Mouse (Mus musculus): ENCODE results near the gene Tomm70a. TPM values are rescaled to one million over a fixed set of nuclear protein-coding genes. Genes with fewer than 3 reads are reported as not detected.

Tomm70a gene
- total and polyA plus RNA-seq, 2 experiments from 2014 or later: 59.4 to 92.3 TPM

GRCm38 (mm10) chr16:57122682-57123445 is 1.4 kb downstream of the Tomm70a start:
- H3K36me3 ChIP-seq (ENCODE audit: insufficient read depth, low read length): no peaks in the 10 kb centered on the region
- no peak for TF ChIP-seq CTCF (IDR thresholded peaks at IDR 0.05; ENCODE audit: low read depth)
- 59% methylated on average over 6 of the region's 6 CpGs for WGBS
- peak overlapping the region; percentile 85 for H3K4me3 ChIP-seq (ENCODE audit: low read length)
- H3K27ac ChIP-seq: 0 out of 2 replicates have a peak overlapping the region, but pooled peaks have one; percentile 99
- no peaks in the 10 kb centered on the region for H3K9me3 ChIP-seq (ENCODE audit: low read length)
- peak overlapping the region; percentile 95 for H3K9ac ChIP-seq (replicated peaks; ENCODE audit: low read length)
- DNase-seq (ENCODE audit: low spot score): no peak
- peaks cover 17% of the 10 kb centered on the region for H3K4me1 ChIP-seq (ENCODE audit: insufficient read depth, low read length)
- H3K27me3 ChIP-seq (ENCODE audit: insufficient read depth, low read length): no peaks in the 10 kb centered on the region
- ATAC-seq: no peak
- H3K4me2 ChIP-seq (ENCODE audit: low read depth, low read length): peak overlapping the region; percentile 80

- H3K4me2 ChIP-seq (ENCODE audit: low read depth, low read length): no peak overlapping the region
- no peak overlapping the region for H3K27ac ChIP-seq
- no peak for TF ChIP-seq CTCF (IDR thresholded peaks at IDR 0.05; ENCODE audit: low read depth)
- no peaks in the 10 kb centered on the region for H3K9me3 ChIP-seq (ENCODE audit: low read length)
- 76% methylated on average over 4 of the region's 4 CpGs for WGBS
- DNase-seq (ENCODE audit: low spot score): no peak
- H3K4me1 ChIP-seq (ENCODE audit: insufficient read depth, low read length): peaks cover 17% of the 10 kb centered on the region
- H3K4me3 ChIP-seq (ENCODE audit: low read length): no peak overlapping the region
- no peaks in the 10 kb centered on the region for H3K36me3 ChIP-seq (ENCODE audit: insufficient read depth, low read length)
- no peak overlapping the region for H3K9ac ChIP-seq (replicated peaks; ENCODE audit: low read length)
- no peaks in the 10 kb centered on the region for H3K27me3 ChIP-seq (ENCODE audit: insufficient read depth, low read length)
- ATAC-seq: no peak
These were observed 4.8 kb downstream of the Tomm70a start for GRCm38 (mm10) chr16:57126268-57126667.

GRCm38 (mm10) chr16:57127825-57128224 is 6.3 kb downstream of the Tomm70a start:
- H3K4me2 ChIP-seq (ENCODE audit: low read depth, low read length): no peak overlapping the region
- ATAC-seq: no peak
- no peak overlapping the region for H3K9ac ChIP-seq (replicated peaks; ENCODE audit: low read length)
- DNase-seq (ENCODE audit: low spot score): no peak
- no peaks in the 10 kb centered on the region for H3K36me3 ChIP-seq (ENCODE audit: insufficient read depth, low read length)
- H3K4me3 ChIP-seq (ENCODE audit: low read length): no peak overlapping the region
- peaks cover 14% of the 10 kb centered on the region for H3K4me1 ChIP-seq (ENCODE audit: insufficient read depth, low read length)
- H3K27ac ChIP-seq: no peak overlapping the region
- 88% methylated on average over 2 of the region's 2 CpGs for WGBS
- no peaks in the 10 kb centered on the region for H3K9me3 ChIP-seq (ENCODE audit: low read length)
- TF ChIP-seq CTCF (IDR thresholded peaks at IDR 0.05; ENCODE audit: low read depth): no peak
- no peaks in the 10 kb centered on the region for H3K27me3 ChIP-seq (ENCODE audit: insufficient read depth, low read length)

GRCm38 (mm10) chr16:57130752-57131400 is 9.4 kb downstream of the Tomm70a start:
- TF ChIP-seq CTCF (IDR thresholded peaks at IDR 0.05; ENCODE audit: low read depth): no peak
- H3K4me2 ChIP-seq (ENCODE audit: low read depth, low read length): no peak overlapping the region
- 61% methylated on average over 3 of the region's 3 CpGs for WGBS

GRCm38 (mm10) chr16:57131544-57131943 is 10.0 kb downstream of the Tomm70a start:
- peak; percentile 64 for ATAC-seq

More at GRCm38 (mm10) chr16:57130752-57131400, 9.4 kb downstream of the Tomm70a start:
- DNase-seq (ENCODE audit: low spot score) (no peak), ATAC-seq (no peak)
- no peaks in the 10 kb centered on the region for H3K9me3 ChIP-seq (ENCODE audit: low read length)
- no peak overlapping the region; the same call in 1 of the 2 replicates for H3K27ac ChIP-seq
- H3K4me1 ChIP-seq (ENCODE audit: insufficient read depth, low read length): 0 out of 2 replicates have a peak, but pooled peaks cover 3% of the 10 kb centered on the region
- H3K36me3 ChIP-seq (ENCODE audit: insufficient read depth, low read length): no peaks in the 10 kb centered on the region
- H3K4me3 ChIP-seq (ENCODE audit: low read length): no peak overlapping the region
- no peak overlapping the region for H3K9ac ChIP-seq (replicated peaks; ENCODE audit: low read length)
- H3K27me3 ChIP-seq (ENCODE audit: insufficient read depth, low read length): no peaks in the 10 kb centered on the region

GRCm38 (mm10) chr16:57132326-57132725 is 10.8 kb downstream of the Tomm70a start:
- 63% methylated on average over 1 of the region's 1 CpGs for WGBS
- no peak overlapping the region for H3K27ac ChIP-seq
- H3K4me3 ChIP-seq (ENCODE audit: low read length): no peak overlapping the region
- no peak for DNase-seq (ENCODE audit: low spot score)
- TF ChIP-seq CTCF (IDR thresholded peaks at IDR 0.05; ENCODE audit: low read depth): no peak
- peaks cover 6% of the 10 kb centered on the region for H3K36me3 ChIP-seq (ENCODE audit: insufficient read depth, low read length)
- no peak overlapping the region for H3K9ac ChIP-seq (replicated peaks; ENCODE audit: low read length)
- no peak overlapping the region for H3K4me2 ChIP-seq (ENCODE audit: low read depth, low read length)
- no peak for ATAC-seq
- 0 out of 2 replicates have a peak, but pooled peaks cover 3% of the 10 kb centered on the region for H3K4me1 ChIP-seq (ENCODE audit: insufficient read depth, low read length)
- no peaks in the 10 kb centered on the region for H3K27me3 ChIP-seq (ENCODE audit: insufficient read depth, low read length)
- H3K9me3 ChIP-seq (ENCODE audit: low read length): no peaks in the 10 kb centered on the region

More at GRCm38 (mm10) chr16:57131544-57131943, 10.0 kb downstream of the Tomm70a start:
- Histone ChIP-seq H3K36me3 (ENCODE audit: insufficient read depth, low read length) (no peaks in the 10 kb centered on the region), H3K27me3 (ENCODE audit: insufficient read depth, low read length) (no peaks in the 10 kb centered on the region), H3K27ac (peak overlapping the region; percentile 45; the same call in 1 of the 2 replicates), H3K9ac (replicated peaks; ENCODE audit: low read length) (no peak overlapping the region), H3K9me3 (ENCODE audit: low read length) (no peaks in the 10 kb centered on the region), H3K4me2 (ENCODE audit: low read depth, low read length) (no peak overlapping the region), H3K4me3 (ENCODE audit: low read length) (no peak overlapping the region), H3K4me1 (ENCODE audit: insufficient read depth, low read length) (0 out of 2 replicates have a peak, but pooled peaks cover 3% of the 10 kb centered on the region)
- DNase-seq (ENCODE audit: low spot score): no peak
- WGBS: 40% methylated on average over 4 of the region's 4 CpGs
- TF ChIP-seq CTCF (IDR thresholded peaks at IDR 0.05; ENCODE audit: low read depth): no peak
